In genomic region chr5:64968961-64969860, GRCm38 (mm10) we compare ENCODE assay signal across 7 mouse cellular contexts. TPM values are rescaled to one million over a fixed set of nuclear protein-coding genes. Genes with fewer than 3 reads are reported as not detected.
DNase-seq lines count a peak whose midpoint lies in the region; ATAC-seq and TF ChIP-seq lines count a peak whose summit lies in the region.

No protein-coding gene starts in this region.

- 4% methylated on average over 14 of the region's 14 CpGs for WGBS in forebrain, embryonic 14.5 days
- WGBS in lung, adult 2 months = 8% methylated on average over 14 of the region's 14 CpGs
- WGBS in neural tube, embryonic 15.5 days = 10% methylated on average over 14 of the region's 14 CpGs

- peak overlapping the region; percentile 95 for H3K4me2 ChIP-seq in forebrain, embryonic 14.5 days (ENCODE audit: low read length)
- peak overlapping the region; percentile 98 for H3K4me2 ChIP-seq in neural tube, embryonic 15.5 days

- no peak for TF ChIP-seq CTCF in ES-Bruce4 (IDR thresholded peaks at IDR 0.05; ENCODE audit: low read depth, low read length)
- no peak for TF ChIP-seq CTCF in lung, adult 2 months (IDR thresholded peaks at IDR 0.05; ENCODE audit: insufficient read depth, low read length)

- H3K36me3 ChIP-seq in ES-Bruce4 (ENCODE audit: control insufficient read depth, insufficient read depth, low read length, poor library complexity, severe bottlenecking) = no peaks in the 10 kb centered on the region
- no peaks in the 10 kb centered on the region for H3K36me3 ChIP-seq in forebrain, embryonic 14.5 days (ENCODE audit: control insufficient read depth, insufficient read depth, low read length)
- H3K36me3 ChIP-seq in neural tube, embryonic 15.5 days = no peaks in the 10 kb centered on the region

- TF ChIP-seq POLR2A in ES-Bruce4 (IDR thresholded peaks at IDR 0.05; ENCODE audit: insufficient read depth, low read length) = no peak
- TF ChIP-seq POLR2A in lung, adult 2 months (IDR thresholded peaks at IDR 0.05; ENCODE audit: borderline replicate concordance, extremely low read depth, low read depth, low read length) = no peak

- H3K27me3 ChIP-seq in ES-Bruce4 (ENCODE audit: control insufficient read depth, insufficient read depth, low read length, poor library complexity, severe bottlenecking) = 0 out of 2 replicates have a peak, but pooled peaks cover 2% of the 10 kb centered on the region
- 0 out of 2 replicates have a peak, but pooled peaks cover 3% of the 10 kb centered on the region for H3K27me3 ChIP-seq in forebrain, embryonic 14.5 days (replicated peaks; ENCODE audit: control insufficient read depth, insufficient read depth, low read length)
- peaks cover 18% of the 10 kb centered on the region for H3K27me3 ChIP-seq in neural tube, embryonic 15.5 days (replicated peaks)

- peak; percentile 42 for DNase-seq in forebrain, embryonic 14.5 days (ENCODE audit: low spot score)
- DNase-seq in induced T-regulatory cell, adult 2 months (ENCODE audit: low read depth) = peak; percentile 61
- DNase-seq in lung, adult 2 months = peak; percentile 22
- no peak for DNase-seq in right cerebral cortex, postnatal 14 days

- H3K9me3 ChIP-seq in ES-Bruce4 (replicated peaks; ENCODE audit: control insufficient read depth, insufficient read depth, low read length, poor library complexity, severe bottlenecking) = no peaks in the 10 kb centered on the region
- no peaks in the 10 kb centered on the region for H3K9me3 ChIP-seq in forebrain, embryonic 14.5 days (replicated peaks; ENCODE audit: control insufficient read depth, low read length)
- no peaks in the 10 kb centered on the region for H3K9me3 ChIP-seq in neural tube, embryonic 15.5 days (replicated peaks)

- H3K4me3 ChIP-seq in ES-Bruce4 (ENCODE audit: low read depth, low read length) = peak overlapping the region; percentile 87
- H3K4me3 ChIP-seq in forebrain, embryonic 14.5 days (ENCODE audit: low read depth, low read length) = peak overlapping the region; percentile 58
- peak overlapping the region; percentile 85 for H3K4me3 ChIP-seq in lung, adult 2 months (replicated peaks; ENCODE audit: extremely low read depth, low read depth, low read length)
- H3K4me3 ChIP-seq in neural tube, embryonic 15.5 days (replicated peaks) = peak overlapping the region; percentile 57

- H3K9ac ChIP-seq in ES-Bruce4 (ENCODE audit: low read depth, poor library complexity, severe bottlenecking) = peak overlapping the region; percentile 63
- H3K9ac ChIP-seq in forebrain, embryonic 14.5 days (ENCODE audit: low read length) = peak overlapping the region; percentile 68
- H3K9ac ChIP-seq in neural tube, embryonic 15.5 days (replicated peaks) = peak overlapping the region; percentile 53

- H3K4me1 ChIP-seq in ES-Bruce4 (ENCODE audit: control insufficient read depth, insufficient read depth, low read length) = no peaks in the 10 kb centered on the region
- H3K4me1 ChIP-seq in forebrain, embryonic 14.5 days (ENCODE audit: control insufficient read depth, insufficient read depth, low read length) = peaks cover 3% of the 10 kb centered on the region; the same call in 1 of the 2 replicates
- H3K4me1 ChIP-seq in lung, adult 2 months (ENCODE audit: control insufficient read depth, insufficient read depth, low read length) = peaks cover 2% of the 10 kb centered on the region; the same call in 1 of the 2 replicates
- H3K4me1 ChIP-seq in neural tube, embryonic 15.5 days = peaks cover 15% of the 10 kb centered on the region

- peak; percentile 42 for ATAC-seq in activated CD4-positive, CD25-positive, alpha-beta regulatory T cell, adult 4 months
- ATAC-seq in forebrain, embryonic 14.5 days = 0 out of 2 replicates have a peak, but pooled peaks have one; percentile 35
- peak; percentile 61; the same call in 1 of the 2 replicates for ATAC-seq in neural tube, embryonic 15.5 days (ENCODE audit: low FRiP score)

- H3K27ac ChIP-seq in ES-Bruce4 (ENCODE audit: insufficient read depth, low read length) = no peak overlapping the region
- no peak overlapping the region for H3K27ac ChIP-seq in forebrain, embryonic 14.5 days (ENCODE audit: low read depth, low read length)
- H3K27ac ChIP-seq in neural tube, embryonic 15.5 days (replicated peaks) = peak overlapping the region; percentile 48; the same call in 1 of the 2 replicates

- no peak for TF ChIP-seq EP300 in ES-Bruce4 (IDR thresholded peaks at IDR 0.05; ENCODE audit: insufficient read depth, low read depth, low read length)

RNA-seq across cellular contexts. Expression of gene Fam114a1, which starts 0.7 kb away (rescaled TPM):
- 16.5 and 19.8 TPM in 2 replicates for polyA plus RNA-seq in ES-Bruce4 (2011; ENCODE audit: insufficient read depth, insufficient read length, low read depth, missing spikeins)
- 1 to 10 TPM; 1.7 to 2.2 TPM for polyA plus RNA-seq in activated CD4-positive, CD25-positive, alpha-beta regulatory T cell, adult 4 months (2017; shearing (Covaris generic))
- polyA plus RNA-seq in forebrain, embryonic 14.5 days (2014; fragmentation: Nextera tagmentation; extraction: Ambion mirVana) = 4.5 and 5.6 TPM in 2 replicates
- 15.3 and 30.1 TPM in 2 replicates for polyA plus RNA-seq in lung, adult 2 months (2012; rRNA removed)
- 10.9 and 15.0 TPM in 2 replicates for polyA plus RNA-seq in neural tube, embryonic 15.5 days (2015; fragmentation: Nextera tagmentation; extraction: Ambion mirVana)

RNA-seq across cellular contexts. Expression of gene Tlr6, which starts 9.3 kb away (rescaled TPM):
- polyA plus RNA-seq in ES-Bruce4 (2011; ENCODE audit: insufficient read depth, insufficient read length, low read depth, missing spikeins) = 1.0 TPM in 1 of 2 replicates, not detected in the other
- polyA plus RNA-seq in activated CD4-positive, CD25-positive, alpha-beta regulatory T cell, adult 4 months (2017; shearing (Covaris generic)) = 1 to 10 TPM; 6.7 to 8.7 TPM
- polyA plus RNA-seq in forebrain, embryonic 14.5 days (2014; fragmentation: Nextera tagmentation; extraction: Ambion mirVana) = 0.38 and 0.48 TPM in 2 replicates
- 0.83 and 1.4 TPM in 2 replicates for polyA plus RNA-seq in lung, adult 2 months (2012; rRNA removed)
- polyA plus RNA-seq in neural tube, embryonic 15.5 days (2015; fragmentation: Nextera tagmentation; extraction: Ambion mirVana) = 0.26 and 0.66 TPM in 2 replicates

RNA-seq across cellular contexts. Expression of gene Tlr1, which starts 35.8 kb away (rescaled TPM):
- not detected in 2 replicates for polyA plus RNA-seq in ES-Bruce4 (2011; ENCODE audit: insufficient read depth, insufficient read length, low read depth, missing spikeins)
- polyA plus RNA-seq in activated CD4-positive, CD25-positive, alpha-beta regulatory T cell, adult 4 months (2017; shearing (Covaris generic)) = 10 to 100 TPM; 54.0 to 63.2 TPM
- 0.33 and 0.36 TPM in 2 replicates for polyA plus RNA-seq in forebrain, embryonic 14.5 days (2014; fragmentation: Nextera tagmentation; extraction: Ambion mirVana)
- polyA plus RNA-seq in lung, adult 2 months (2012; rRNA removed) = 1.9 and 2.6 TPM in 2 replicates
- 0.52 and 1.00 TPM in 2 replicates for polyA plus RNA-seq in neural tube, embryonic 15.5 days (2015; fragmentation: Nextera tagmentation; extraction: Ambion mirVana)

Comparison
In these comparisons a context has a peak if more than half of its experiments do, and no peak if none do; other contexts are left out.
1. RNA of gene Tlr1, which starts 35.8 kb away (polyA plus RNA-seq): 54.0 to 63.2 TPM in activated CD4-positive, CD25-positive, alpha-beta regulatory T cell, adult 4 months; 1.9 to 2.6 TPM in lung, adult 2 months, 0.52 to 1.00 TPM in neural tube, embryonic 15.5 days, 0.33 to 0.36 TPM in forebrain, embryonic 14.5 days and not detected in ES-Bruce4; every median in the first group is over 10 times any median in the second.
2. Peak in every context shown above with its lines, with median percentiles within 50 percentile points of each other: H3K4me3 ChIP-seq, H3K9ac ChIP-seq and ATAC-seq.